Mouse (Mus musculus): Measurements from ENCODE around the gene Csrnp2. TPM values are rescaled to one million over a fixed set of nuclear protein-coding genes. Genes with fewer than 3 reads are reported as not detected.
"Not testable (repeated sequence)": the region's sequence is repeated elsewhere in the genome, so short reads cannot be mapped to it uniquely, and the experiment has no call there.

Csrnp2 gene
- total RNA-seq (2021): 1 to 10 TPM; 5.7 to 5.9 TPM
- long read RNA-seq, experiment 1, partial matches to known transcripts: 0 of 1 reads
- long read RNA-seq, experiment 1, other reads (novel, unspliced or antisense): 1 of 1 reads
- long read RNA-seq, experiment 2, full-length matches to known transcripts: 3 of 6 reads
- long read RNA-seq, experiment 2, partial matches to known transcripts: 3 of 6 reads
- long read RNA-seq, experiment 2, other reads (novel, unspliced or antisense): 0 of 6 reads

GRCm38 (mm10) chr15:100495102-100495501 is at the start of gene Csrnp2:
Gene Csrnp2, minus strand, starts transcription at chr15:100495488.
- DNase-seq (ENCODE audit: low spot score in 2 of 2): peak; percentile 89 to 93

- DNase-seq (ENCODE audit: low spot score in 2 of 2): not testable (repeated sequence)
These were observed 48.4 kb upstream of the Csrnp2 start for GRCm38 (mm10) chr15:100543651-100544030.

- DNase-seq (ENCODE audit: low spot score in 2 of 2): not testable (repeated sequence)
These were observed 47.8 kb upstream of the Csrnp2 start for GRCm38 (mm10) chr15:100542876-100543650.

GRCm38 (mm10) chr15:100541426-100541825 is 46.1 kb upstream of the Csrnp2 start:
- DNase-seq (ENCODE audit: low spot score in 2 of 2): no peak

GRCm38 (mm10) chr15:100541001-100541400 is 45.7 kb upstream of the Csrnp2 start:
- DNase-seq (ENCODE audit: low spot score in 2 of 2): not testable (repeated sequence)

- no peak for DNase-seq (ENCODE audit: low spot score in 2 of 2)
These were observed 44.1 kb upstream of the Csrnp2 start for GRCm38 (mm10) chr15:100539411-100539810.

GRCm38 (mm10) chr15:100537913-100538312 is 42.6 kb upstream of the Csrnp2 start:
- DNase-seq (ENCODE audit: low spot score in 2 of 2): no peak

- no peak for DNase-seq (ENCODE audit: low spot score in 2 of 2)
These were observed 32.6 kb upstream of the Csrnp2 start for GRCm38 (mm10) chr15:100527900-100528299.

- DNase-seq (ENCODE audit: low spot score in 2 of 2): no peak
These were observed 30.1 kb upstream of the Csrnp2 start for GRCm38 (mm10) chr15:100525405-100525804.

- no peak for DNase-seq (ENCODE audit: low spot score in 2 of 2)
These were observed 25.0 kb upstream of the Csrnp2 start for GRCm38 (mm10) chr15:100520306-100520705.

- no peak for DNase-seq (ENCODE audit: low spot score in 2 of 2)
These were observed 19.8 kb upstream of the Csrnp2 start for GRCm38 (mm10) chr15:100515121-100515520.

GRCm38 (mm10) chr15:100513387-100513786 is 18.1 kb upstream of the Csrnp2 start:
- DNase-seq (ENCODE audit: low spot score in 2 of 2): no peak

GRCm38 (mm10) chr15:100510072-100510471 is 14.8 kb upstream of the Csrnp2 start:
- DNase-seq (ENCODE audit: low spot score in 2 of 2): no peak

- no peak for DNase-seq (ENCODE audit: low spot score in 2 of 2)
These were observed 13.3 kb upstream of the Csrnp2 start for GRCm38 (mm10) chr15:100508454-100509167.

- DNase-seq (ENCODE audit: low spot score in 2 of 2): not testable (repeated sequence)
These were observed 4.2 kb upstream of the Csrnp2 start for GRCm38 (mm10) chr15:100499506-100499905.

- DNase-seq (ENCODE audit: low spot score in 2 of 2): peak in 1 of 2 experiments; percentile 32
These were observed 641 bp downstream of the Csrnp2 start for GRCm38 (mm10) chr15:100494647-100495046.

GRCm38 (mm10) chr15:100491966-100492365 is 3.3 kb downstream of the Csrnp2 start:
- DNase-seq (ENCODE audit: low spot score in 2 of 2): no peak

GRCm38 (mm10) chr15:100489263-100489662 is 6.0 kb downstream of the Csrnp2 start:
- no peak for DNase-seq (ENCODE audit: low spot score in 2 of 2)

GRCm38 (mm10) chr15:100488297-100488696 is 7.0 kb downstream of the Csrnp2 start:
- not testable (repeated sequence) for DNase-seq (ENCODE audit: low spot score in 2 of 2)

GRCm38 (mm10) chr15:100487050-100487449 is 8.2 kb downstream of the Csrnp2 start:
- DNase-seq (ENCODE audit: low spot score in 2 of 2): no peak

- no peak for DNase-seq (ENCODE audit: low spot score in 2 of 2)
These were observed 8.8 kb downstream of the Csrnp2 start for GRCm38 (mm10) chr15:100486450-100486849.

- no peak for DNase-seq (ENCODE audit: low spot score in 2 of 2)
These were observed 9.7 kb downstream of the Csrnp2 start for GRCm38 (mm10) chr15:100485576-100485975.

Data from gastrocnemius, postnatal 4 days (tissue).